Mouse (Mus musculus): Measurements from ENCODE around the gene Acvr2a.
"Not testable (repeated sequence)": the region's sequence is repeated elsewhere in the genome, so short reads cannot be mapped to it uniquely, and the experiment has no call there.

The Acvr2a gene

GRCm38 (mm10) chr2:48813371-48814222, at the start of gene Acvr2a:
Acvr2a (plus strand) TSS chr2:48814109.
- DNase-seq (ENCODE audit: low spot score in 2 of 2), result peak; percentile 58 to 88

- no peak for DNase-seq (ENCODE audit: low spot score in 2 of 2)
Measured at GRCm38 (mm10) chr2:48766513-48766912, 47.4 kb upstream of the Acvr2a start.

GRCm38 (mm10) chr2:48767778-48768177, 46.1 kb upstream of the Acvr2a start:
- peak in 1 of 2 experiments; percentile 27 for DNase-seq (ENCODE audit: low spot score in 2 of 2)

- no peak for DNase-seq (ENCODE audit: low spot score in 2 of 2)
Measured at GRCm38 (mm10) chr2:48768219-48768618, 45.7 kb upstream of the Acvr2a start.

- DNase-seq (ENCODE audit: low spot score in 2 of 2), result no peak
Measured at GRCm38 (mm10) chr2:48770100-48770499, 43.8 kb upstream of the Acvr2a start.

GRCm38 (mm10) chr2:48770634-48771033, 43.3 kb upstream of the Acvr2a start:
- DNase-seq (ENCODE audit: low spot score in 2 of 2), result no peak

DNA sequence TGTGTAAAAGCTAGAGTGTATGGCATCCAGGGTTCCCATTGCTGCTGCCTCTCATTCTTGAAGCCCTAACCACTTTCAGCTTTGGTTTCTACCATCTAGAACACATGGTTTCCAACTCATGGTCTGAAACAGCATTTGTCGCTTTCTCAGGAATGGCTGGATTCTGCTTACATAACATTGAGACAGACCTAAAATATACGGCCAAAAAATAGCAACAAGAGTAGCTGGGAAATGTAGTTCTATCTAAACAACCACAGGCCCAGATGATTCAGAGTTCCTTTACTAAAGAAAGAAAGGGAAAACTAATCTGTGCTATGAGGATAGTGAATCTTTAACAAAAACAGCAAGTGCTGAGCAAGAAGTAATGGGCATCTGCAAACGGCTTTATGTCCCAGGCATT, 38.6 kb upstream of the Acvr2a start:
- DNase-seq (ENCODE audit: low spot score in 2 of 2), result peak in 1 of 2 experiments; percentile 17

DNA sequence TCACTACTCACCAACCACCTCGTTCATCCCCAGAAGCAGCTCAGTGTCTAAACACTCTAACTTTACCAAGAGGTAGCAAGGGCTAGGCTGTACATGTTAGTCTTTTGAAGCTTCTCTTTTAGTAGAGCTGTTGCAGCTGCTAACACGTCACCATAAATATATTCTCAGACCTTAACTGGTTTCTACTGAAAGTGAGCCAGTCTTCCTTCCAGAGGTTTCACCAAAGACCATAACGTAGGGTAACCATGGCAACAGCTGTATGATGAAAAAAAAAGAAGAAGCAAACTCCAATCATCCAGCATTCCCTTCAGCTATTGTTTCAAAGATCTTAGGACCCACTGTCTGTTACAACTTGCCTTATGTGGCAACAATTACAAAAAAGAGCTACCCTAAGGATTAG, 25.0 kb upstream of the Acvr2a start:
- DNase-seq (ENCODE audit: low spot score in 2 of 2), result no peak

DNA sequence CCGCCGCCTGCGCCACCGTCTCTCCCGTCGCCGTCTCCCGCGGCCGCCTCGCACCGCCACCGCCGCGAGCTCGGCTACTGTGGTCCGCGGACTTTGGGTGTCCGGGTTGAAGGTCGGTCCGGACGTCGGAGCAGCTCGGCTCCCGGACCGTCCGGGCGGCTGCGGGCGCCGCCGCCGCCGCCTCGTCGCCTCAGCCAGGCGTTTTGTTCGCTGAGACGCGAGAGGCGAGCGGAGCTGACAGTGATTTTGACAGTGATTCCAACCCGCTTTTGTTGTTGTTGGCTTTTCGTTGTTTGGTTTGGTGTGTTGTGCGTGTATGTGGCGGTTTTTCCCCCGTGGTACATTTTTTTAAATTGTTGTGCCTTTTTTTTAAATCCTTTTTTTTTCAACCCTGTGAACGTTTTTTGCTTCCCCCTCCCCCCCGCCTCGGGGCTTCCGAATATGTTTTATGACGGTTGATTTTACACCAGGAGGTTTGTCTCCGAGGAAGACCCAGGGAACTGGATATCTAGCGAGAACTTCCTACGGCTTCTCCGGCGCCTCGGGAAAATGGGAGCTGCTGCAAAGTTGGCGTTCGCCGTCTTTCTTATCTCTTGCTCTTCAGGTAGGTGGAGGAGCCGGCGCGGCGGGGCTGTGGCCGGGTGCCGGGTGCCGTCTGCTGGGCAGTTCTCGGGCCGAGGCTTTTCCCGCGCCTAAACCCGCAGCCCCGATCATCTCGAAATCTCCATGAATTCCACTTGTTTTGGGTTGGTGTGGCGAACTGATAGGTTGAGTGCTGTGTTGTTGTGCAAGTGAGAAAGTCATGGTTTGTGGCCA, 522 bp downstream of the Acvr2a start:
- DNase-seq (ENCODE audit: low spot score in 2 of 2), result peak in 1 of 2 experiments; percentile 49

- no peak for DNase-seq (ENCODE audit: low spot score in 2 of 2)
Measured at GRCm38 (mm10) chr2:48815039-48815590, 1.2 kb downstream of the Acvr2a start.

GRCm38 (mm10) chr2:48816141-48817028, 2.5 kb downstream of the Acvr2a start:
- DNase-seq (ENCODE audit: low spot score in 2 of 2), result no peak

GRCm38 (mm10) chr2:48825878-48826277, 12.0 kb downstream of the Acvr2a start:
- DNase-seq (ENCODE audit: low spot score in 2 of 2), result no peak

DNA sequence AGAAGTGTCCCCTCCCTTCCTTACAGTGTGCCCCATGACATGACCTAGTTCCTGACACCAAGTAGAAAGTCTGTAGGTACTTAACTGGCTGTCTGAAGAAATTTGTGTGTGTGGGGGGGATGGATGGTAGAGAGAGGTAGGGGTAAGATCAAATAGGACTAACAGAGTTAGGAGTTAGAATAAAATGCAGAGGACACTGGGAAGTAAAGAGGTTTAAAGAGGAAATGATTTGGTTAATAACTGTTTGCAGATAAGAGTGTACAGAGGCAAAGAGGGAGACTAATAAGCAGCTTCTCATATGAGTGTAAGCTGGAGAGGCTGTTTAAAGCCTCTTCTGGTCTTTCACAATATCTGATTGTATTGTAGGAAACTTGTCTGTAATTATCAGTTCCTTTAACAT, 12.5 kb downstream of the Acvr2a start:
- no peak for DNase-seq (ENCODE audit: low spot score in 2 of 2)

DNA sequence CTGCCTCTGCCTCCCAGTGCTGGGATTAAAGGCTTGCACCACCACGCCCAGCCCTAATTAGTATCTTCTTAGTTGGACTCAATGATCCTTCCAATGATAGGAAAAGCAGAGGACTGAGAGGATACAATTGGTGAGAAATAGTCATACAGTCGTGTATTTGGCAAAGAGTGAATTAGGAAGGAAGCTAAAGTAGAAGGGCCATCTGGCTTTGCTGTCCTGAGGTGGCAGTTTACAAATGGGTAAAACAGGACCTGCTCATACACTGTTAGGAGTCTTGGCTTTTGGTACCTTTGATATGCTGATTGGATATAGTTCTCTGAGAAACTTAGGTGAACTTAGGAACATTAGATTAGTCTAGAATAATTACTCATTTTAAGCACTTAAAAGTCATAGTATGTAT, 16.6 kb downstream of the Acvr2a start:
- DNase-seq (ENCODE audit: low spot score in 2 of 2), result no peak

- DNase-seq (ENCODE audit: low spot score in 2 of 2), result no peak
Measured at GRCm38 (mm10) chr2:48832305-48832704, 18.4 kb downstream of the Acvr2a start.

DNA sequence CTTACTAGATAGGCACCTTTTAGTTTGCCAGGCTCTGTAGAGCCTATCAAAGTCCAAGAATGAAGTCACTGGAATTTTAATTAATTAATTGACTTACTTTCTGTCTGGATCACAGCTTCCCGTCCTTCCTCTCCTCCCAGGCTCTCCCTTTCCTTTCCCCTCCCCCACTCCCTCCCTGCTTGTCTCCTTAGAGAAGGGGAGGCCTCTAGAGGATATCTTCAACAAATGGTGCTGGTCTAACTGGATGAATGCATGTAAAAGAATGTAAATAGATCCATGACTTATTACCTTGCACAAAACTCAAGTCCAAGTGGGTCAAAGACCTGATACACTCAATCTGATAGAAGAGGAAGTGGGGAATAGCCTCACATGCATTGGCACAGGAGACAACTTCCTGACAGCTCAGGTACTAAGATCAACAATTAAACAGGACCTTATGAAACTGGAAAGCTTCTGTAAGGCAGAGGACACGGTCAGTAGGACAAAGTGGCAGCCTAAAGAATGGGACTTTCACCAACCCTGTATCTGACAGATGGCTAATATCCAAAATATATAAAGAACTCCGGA, 20.1 kb downstream of the Acvr2a start:
- DNase-seq (ENCODE audit: low spot score in 2 of 2), result no peak

DNA sequence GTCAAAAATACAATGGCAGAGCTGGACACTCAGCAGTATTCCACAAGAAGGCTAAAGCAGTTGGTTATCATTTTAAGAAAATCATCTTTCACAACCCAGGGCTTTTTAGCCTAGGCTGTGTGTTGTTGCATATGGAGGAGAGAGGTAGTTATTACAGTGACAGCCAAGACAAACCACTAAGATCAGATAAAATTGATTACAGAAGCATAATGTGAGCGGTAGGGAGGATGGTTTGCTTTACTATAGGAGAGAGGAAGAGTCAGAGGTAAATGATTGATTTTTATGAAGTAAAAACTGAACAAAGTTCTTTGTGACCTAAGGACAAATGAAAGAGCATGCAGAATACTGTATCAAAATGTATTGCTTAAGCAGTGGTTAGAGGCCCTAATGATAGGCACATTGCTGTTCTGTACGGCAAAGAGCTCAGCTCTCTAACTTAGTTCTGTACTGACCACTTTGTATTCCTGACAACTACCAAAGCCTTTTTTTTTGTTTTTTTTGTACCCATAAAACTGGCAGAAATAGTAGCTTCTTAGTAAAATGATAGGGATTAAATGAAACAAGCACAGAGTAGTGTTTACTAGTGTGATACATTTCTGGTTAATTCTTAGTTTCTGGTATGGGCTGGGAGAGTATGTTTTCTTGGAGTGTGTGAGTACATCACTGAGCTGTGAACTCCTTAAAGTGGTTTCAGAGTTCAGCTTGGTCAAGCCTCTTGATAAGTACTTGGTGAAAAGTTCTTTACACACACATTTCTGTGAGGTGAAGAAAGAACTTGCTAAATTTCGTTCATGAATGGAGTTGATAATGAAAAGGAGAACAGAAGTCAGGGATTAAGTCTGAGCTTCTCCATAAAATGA, 27.9 kb downstream of the Acvr2a start:
- no peak for DNase-seq (ENCODE audit: low spot score in 2 of 2)

GRCm38 (mm10) chr2:48846689-48847398, 32.9 kb downstream of the Acvr2a start:
- no peak for DNase-seq (ENCODE audit: low spot score in 2 of 2)

GRCm38 (mm10) chr2:48865596-48865995, 51.7 kb downstream of the Acvr2a start:
- DNase-seq (ENCODE audit: low spot score in 2 of 2), result not testable (repeated sequence)

Measured in left cerebral cortex, adult 9 months (tissue).